Mouse (Mus musculus) heart, embryonic 16.5 days (tissue): ENCODE measurements around the gene Cpeb2. TPM values are rescaled to one million over a fixed set of nuclear protein-coding genes. Genes with fewer than 3 reads are reported as not detected.
A peak's percentile ranks its signal among the peaks of the same experiment; 100 is the strongest.

Experiments used
- ATAC-seq: fragments of 200-750 bp; cut with Nextera tagmentation; replicated peaks from 2 replicates; pipeline ENCODE4 v1.8.0; 2017; ENCODE audit warnings: moderate number of reproducible peaks; ENCODE audit not compliant: insufficient read depth, low FRiP score; ENCODE audit errors: extremely low read depth
- H3K27ac ChIP-seq: fragments of 300-500 bp; sonication (generic); 2 replicates; pipeline ENCODE4 v1.5.1; 2014; ENCODE audit warnings: mild to moderate bottlenecking, low read length, control low read depth, moderate library complexity
- H3K27me3 ChIP-seq: fragments of 300-500 bp; sonication (generic); 2 replicates; pipeline ENCODE4 v1.6.1; 2014; ENCODE audit warnings: low read length, mixed read lengths; ENCODE audit not compliant: control insufficient read depth, insufficient read depth
- H3K36me3 ChIP-seq: fragments of 300-500 bp; sonication (generic); 2 replicates; pipeline ENCODE4 v1.6.1; 2014; ENCODE audit not compliant: control insufficient read depth, insufficient read depth
- H3K4me1 ChIP-seq: fragments of 300-500 bp; sonication (generic); 2 replicates; pipeline ENCODE4 v1.6.1; 2014; ENCODE audit warnings: low read length, mixed read lengths; ENCODE audit not compliant: control insufficient read depth, insufficient read depth
- H3K4me2 ChIP-seq: fragments of 300-500 bp; sonication (generic); 2 replicates; pipeline ENCODE4 v1.6.1; 2014; ENCODE audit warnings: low read depth, mild to moderate bottlenecking, control low read depth, low read length
- H3K4me3 ChIP-seq: fragments of 300-500 bp; sonication (generic); 2 replicates; pipeline ENCODE4 v1.5.1; 2014; ENCODE audit warnings: mild to moderate bottlenecking, control low read depth, low read length
- H3K9ac ChIP-seq: fragments of 300-500 bp; sonication (generic); 2 replicates; pipeline ENCODE4 v1.6.1; 2014; ENCODE audit warnings: low read length, control low read depth
- H3K9me3 ChIP-seq: fragments of 300-500 bp; sonication (generic); replicated peaks from 2 replicates; pipeline ENCODE4 v1.6.1; 2016; ENCODE audit warnings: low read length; ENCODE audit not compliant: control insufficient read depth
- WGBS: fragments of 180-500 bp; shearing (Covaris S2); extraction: QIAGEN DNeasy Blood & Tissue Kit; methylation state at CpG from one replicate; pipeline ENCODE4 v1.1.7; 2014; 5-methylcytosine and 5-hydroxymethylcytosine counted together
- polyA plus RNA-seq: library from polyadenylated mRNA; unstranded; fragments of >200 nt; fragmentation: Nextera tagmentation; extraction: Ambion mirVana; gene quantifications from 2 replicates; pipeline ENCODE4 v1.2.1, GENCODE M21; 2015

Cpeb2 gene
- polyA plus RNA-seq, 1 experiment from 2014 or later: 4.5 TPM

- Histone ChIP-seq H3K27ac (no peak overlapping the region), H3K4me1 (0 out of 2 replicates have a peak, but pooled peaks cover 3% of the 10 kb centered on the region), H3K9me3 (no peaks in the 10 kb centered on the region), H3K36me3 (no peaks in the 10 kb centered on the region), H3K9ac (no peak overlapping the region), H3K4me2 (no peak overlapping the region), H3K4me3 (no peak overlapping the region), H3K27me3 (no peaks in the 10 kb centered on the region)
- 46% methylated on average over 4 of the region's 4 CpGs for WGBS
- no peak for ATAC-seq
Observed at GRCm38 (mm10) chr5:43325561-43325960, 92.6 kb downstream of the Cpeb2 start.

- no peaks in the 10 kb centered on the region for H3K27me3 ChIP-seq
- H3K27ac ChIP-seq: no peak overlapping the region
- H3K9ac ChIP-seq: no peak overlapping the region
- H3K4me2 ChIP-seq: peak overlapping the region; percentile 6; the same call in 1 of the 2 replicates
- 0 out of 2 replicates have a peak, but pooled peaks cover 3% of the 10 kb centered on the region for H3K4me1 ChIP-seq
- H3K9me3 ChIP-seq: no peaks in the 10 kb centered on the region
- H3K4me3 ChIP-seq: no peak overlapping the region
- no peaks in the 10 kb centered on the region for H3K36me3 ChIP-seq
- no peak for ATAC-seq
- WGBS: 26% methylated on average over 4 of the region's 4 CpGs
Observed at GRCm38 (mm10) chr5:43328579-43328978, 95.6 kb downstream of the Cpeb2 start.

- H3K4me2 ChIP-seq: no peak overlapping the region
- H3K4me3 ChIP-seq: no peak overlapping the region
- H3K36me3 ChIP-seq: no peaks in the 10 kb centered on the region
- H3K27me3 ChIP-seq: no peaks in the 10 kb centered on the region
- H3K27ac ChIP-seq: no peak overlapping the region
- H3K9me3 ChIP-seq: no peaks in the 10 kb centered on the region
- H3K9ac ChIP-seq: no peak overlapping the region
- WGBS: 72% methylated on average over 3 of the region's 3 CpGs
- ATAC-seq: no peak
- H3K4me1 ChIP-seq: 0 out of 2 replicates have a peak, but pooled peaks cover 3% of the 10 kb centered on the region
Observed at GRCm38 (mm10) chr5:43330260-43330659, 97.3 kb downstream of the Cpeb2 start.

- H3K4me3 ChIP-seq: no peak overlapping the region
- no peaks in the 10 kb centered on the region for H3K9me3 ChIP-seq
- ATAC-seq: no peak
- no peak overlapping the region for H3K27ac ChIP-seq
- WGBS: 70% methylated on average over 2 of the region's 2 CpGs
- H3K4me1 ChIP-seq: no peaks in the 10 kb centered on the region
- no peaks in the 10 kb centered on the region for H3K36me3 ChIP-seq
- no peaks in the 10 kb centered on the region for H3K27me3 ChIP-seq
- no peak overlapping the region for H3K4me2 ChIP-seq
- H3K9ac ChIP-seq: no peak overlapping the region
Observed at GRCm38 (mm10) chr5:43334469-43334868, 101.5 kb downstream of the Cpeb2 start.

GRCm38 (mm10) chr5:43337212-43337611 lies 104.2 kb downstream of the Cpeb2 start:
- no peak overlapping the region for H3K4me3 ChIP-seq
- H3K9me3 ChIP-seq: no peaks in the 10 kb centered on the region
- no peak for ATAC-seq
- H3K27me3 ChIP-seq: no peaks in the 10 kb centered on the region
- no peak overlapping the region for H3K4me2 ChIP-seq
- H3K9ac ChIP-seq: no peak overlapping the region
- no peaks in the 10 kb centered on the region for H3K4me1 ChIP-seq
- 76% methylated on average over 1 of the region's 1 CpGs for WGBS
- no peak overlapping the region for H3K27ac ChIP-seq
- no peaks in the 10 kb centered on the region for H3K36me3 ChIP-seq

GRCm38 (mm10) chr5:43338771-43339475 lies 106.0 kb downstream of the Cpeb2 start:
- Histone ChIP-seq H3K4me3 (no peak overlapping the region), H3K36me3 (no peaks in the 10 kb centered on the region), H3K4me2 (peak overlapping the region; percentile 1; the same call in 1 of the 2 replicates), H3K9ac (no peak overlapping the region), H3K4me1 (no peaks in the 10 kb centered on the region), H3K9me3 (no peaks in the 10 kb centered on the region), H3K27me3 (no peaks in the 10 kb centered on the region), H3K27ac (no peak overlapping the region)
- WGBS: 43% methylated on average over 10 of the region's 10 CpGs
- peak; percentile 58 for ATAC-seq
